Mouse (Mus musculus) adrenal gland, postnatal 25 days (tissue): ENCODE data around the gene Rabgef1. TPM values are rescaled to one million over a fixed set of nuclear protein-coding genes. Genes with fewer than 3 reads are reported as not detected.

Experiments
- DNase-seq: peaks from one replicate; pipeline ENCODE4 v3.0.0; 2021; ENCODE audit warnings: mixed read lengths
- long read RNA-seq: library from polyadenylated mRNA; stranded (forward); transcript quantifications from one replicate; pipeline ENCODE4 v2.0.0, GENCODE M21; 2021
- total RNA-seq: library from RNA; stranded (reverse); gene quantifications from 2 replicates; pipeline ENCODE4 v1.2.3, GENCODE M21; 2021

Rabgef1 gene
- total RNA-seq = 37.2 and 47.9 TPM in 2 replicates
- long read RNA-seq, transcript Rabgef1-203 (9 exons, 2,690 nt) = major isoform, 9 of 26 reads
- long read RNA-seq, partial matches to known transcripts = 3 of 26 reads
- long read RNA-seq, other reads (novel, unspliced or antisense) = 14 of 26 reads

DNA sequence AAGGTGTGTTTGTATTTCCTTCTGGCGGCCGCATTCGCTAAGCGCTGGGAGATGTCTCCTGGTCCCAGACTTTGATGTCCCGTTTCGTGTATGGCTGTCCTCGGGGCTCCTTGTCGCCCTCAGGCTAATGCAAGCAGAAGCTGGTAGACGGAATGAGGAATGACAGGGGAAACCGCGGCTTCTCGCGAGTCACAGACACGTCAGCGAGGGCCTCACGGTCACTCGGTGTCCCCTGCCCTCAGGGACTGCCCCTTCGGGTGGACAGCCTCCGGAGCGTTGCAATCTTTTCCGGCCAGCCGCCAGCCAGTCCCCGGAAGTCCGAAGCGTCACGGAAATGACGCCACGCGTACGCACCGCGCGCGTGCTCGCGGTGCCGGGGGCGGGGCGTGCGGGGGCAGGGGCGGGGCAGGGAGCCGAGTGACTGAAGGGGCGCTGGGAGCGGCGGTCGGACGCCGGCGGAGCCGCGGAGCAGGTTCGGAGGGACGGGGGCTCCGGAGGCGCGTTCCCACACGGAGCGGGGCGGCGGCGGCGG lies at the start of gene Rabgef1:
Rabgef1 (plus strand) TSS at position 376 of the 532 bp plus-strand sequence.
- peak; percentile 96 for DNase-seq

GRCm38 (mm10) chr5:130122355-130122754 lies 49.2 kb upstream of the Rabgef1 start:
- DNase-seq = no peak

DNA sequence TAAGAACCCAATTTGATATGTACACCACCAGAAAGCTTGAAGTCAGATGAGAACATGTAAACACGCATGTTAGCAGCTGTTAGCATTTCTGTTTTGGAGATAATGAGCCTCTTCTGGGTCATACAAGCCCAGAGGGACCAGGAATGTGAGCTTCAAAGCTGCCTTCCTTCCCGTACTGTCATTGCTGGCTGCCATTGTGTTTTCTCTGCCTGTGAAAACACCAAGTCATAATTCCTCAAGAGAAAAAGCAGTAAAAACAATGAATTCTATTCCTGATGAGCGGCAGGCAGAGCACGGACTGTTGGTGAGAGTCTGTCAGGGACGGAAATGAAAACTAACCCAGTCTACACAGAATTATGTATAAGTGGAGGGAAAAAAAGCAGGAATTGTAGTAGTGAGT lies 47.3 kb upstream of the Rabgef1 start:
- no peak for DNase-seq

DNA sequence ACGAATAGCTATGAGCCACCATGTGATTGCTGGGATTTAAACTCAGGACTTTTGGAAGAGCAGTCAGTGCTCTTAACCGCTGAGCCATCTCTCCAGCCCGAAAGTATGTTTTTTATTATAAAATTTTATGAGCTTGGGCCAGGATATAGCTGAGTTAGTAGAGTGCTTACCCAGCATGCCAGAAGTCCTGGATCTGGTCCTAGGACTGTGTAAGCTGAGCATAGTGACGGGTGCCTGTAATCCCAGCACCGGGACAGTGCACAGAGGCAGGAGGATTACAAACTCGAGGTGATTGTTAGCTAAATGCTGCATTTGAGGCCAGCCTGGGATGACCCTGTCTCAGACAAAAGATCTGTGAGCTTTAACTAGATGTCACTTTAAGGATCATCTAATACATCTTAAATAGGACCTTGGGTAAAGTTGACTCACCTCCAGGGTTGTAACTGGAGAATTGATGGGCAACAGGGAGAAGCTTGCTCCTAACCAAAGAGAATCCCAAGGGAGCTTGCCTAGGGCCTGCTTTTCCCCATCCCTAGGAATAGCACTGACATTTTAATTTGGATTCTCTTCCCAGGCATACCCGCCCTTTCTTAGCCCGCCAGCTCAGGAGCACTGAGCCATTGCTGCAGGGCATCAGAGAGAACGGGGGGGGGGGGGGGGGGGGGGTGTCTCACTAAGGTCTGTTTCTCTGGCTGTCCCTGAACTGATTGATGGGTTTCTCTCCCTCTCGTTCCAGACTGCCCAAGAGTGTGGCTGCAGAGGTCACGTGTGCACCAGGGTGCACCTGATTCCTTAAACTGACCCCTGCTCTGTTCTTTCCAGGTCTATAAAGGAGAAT lies 42.7 kb upstream of the Rabgef1 start:
- DNase-seq = no peak

GRCm38 (mm10) chr5:130129524-130129793 lies 42.1 kb upstream of the Rabgef1 start:
- no peak for DNase-seq

DNA sequence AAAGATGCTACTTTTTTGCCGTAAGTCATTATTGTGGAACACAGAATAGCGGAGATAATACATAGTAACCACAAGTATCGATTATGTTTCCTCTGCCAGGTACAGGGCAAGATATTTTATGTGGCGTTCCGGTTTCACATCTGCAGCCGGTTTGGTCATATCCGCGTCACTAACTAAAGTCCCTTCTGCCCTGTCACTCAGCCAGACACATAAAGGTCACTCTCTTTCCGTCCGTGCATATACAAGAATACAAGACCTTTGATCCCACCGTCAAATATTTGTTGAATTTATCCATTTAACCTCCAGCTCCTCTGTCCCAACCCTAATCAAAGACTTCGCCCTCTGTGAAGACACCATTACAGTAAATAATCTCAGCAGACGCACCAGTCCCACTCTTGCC lies 35.0 kb upstream of the Rabgef1 start:
- no peak for DNase-seq

GRCm38 (mm10) chr5:130139393-130139792 lies 32.2 kb upstream of the Rabgef1 start:
- peak; percentile 80 for DNase-seq

DNA sequence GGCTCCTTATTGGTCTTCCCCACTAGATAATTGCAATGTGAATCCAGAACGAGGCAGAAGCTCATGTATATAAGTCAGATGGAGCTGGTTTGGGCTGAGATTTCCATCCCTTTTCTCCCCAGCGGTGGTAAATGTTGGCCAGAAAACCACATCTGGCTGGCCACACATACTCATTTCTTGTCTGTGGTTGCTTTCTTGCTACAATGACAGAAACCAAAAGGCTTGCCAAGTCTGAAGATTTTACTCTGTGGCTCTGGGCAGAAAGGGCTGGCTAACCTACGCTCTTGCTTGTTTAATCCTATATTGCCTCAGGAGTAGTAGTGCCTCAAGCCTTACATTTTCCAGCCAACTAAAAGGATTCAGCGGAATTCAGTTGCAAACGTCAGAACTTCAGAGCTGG lies 30.5 kb upstream of the Rabgef1 start:
- no peak for DNase-seq

- DNase-seq = peak; percentile 22
Measured at GRCm38 (mm10) chr5:130142041-130142440, 29.6 kb upstream of the Rabgef1 start.

DNA sequence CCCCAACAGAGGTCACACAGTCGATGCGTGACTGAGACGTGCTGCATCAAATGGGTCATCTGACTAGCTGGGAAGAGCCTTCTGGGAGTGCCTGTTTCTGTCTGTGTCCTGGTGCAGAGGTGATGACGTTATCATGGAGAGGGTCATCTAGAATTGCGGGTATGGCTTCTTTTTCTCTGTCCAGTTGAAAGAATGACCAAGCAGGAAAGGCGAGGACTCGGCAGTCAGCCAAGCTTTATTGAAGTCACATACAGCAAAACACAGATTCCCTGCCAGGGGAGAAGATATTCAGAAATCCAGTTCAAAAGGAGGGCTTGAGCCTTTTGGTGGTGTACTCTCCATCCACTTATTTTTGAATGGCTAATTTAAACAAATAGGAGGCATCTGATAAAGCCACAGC lies 28.5 kb upstream of the Rabgef1 start:
- peak; percentile 35 for DNase-seq

DNA sequence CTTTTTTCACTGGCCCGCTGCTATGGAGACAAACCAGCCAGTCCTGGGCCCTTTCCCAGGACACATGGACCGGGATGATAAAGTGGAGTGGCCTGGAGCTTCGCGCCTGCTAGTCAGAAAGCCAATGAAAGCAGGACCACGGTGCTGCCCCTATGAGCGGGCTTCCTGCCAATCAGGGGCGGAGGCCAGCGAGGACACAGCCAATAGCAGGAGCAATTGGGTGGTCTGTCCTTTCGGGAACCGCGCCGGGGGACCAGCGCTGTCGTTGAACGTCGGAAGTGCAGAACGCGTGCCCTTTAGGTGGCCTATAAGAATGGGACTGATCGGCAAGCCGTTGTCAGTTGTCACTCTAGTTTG lies 27.6 kb upstream of the Rabgef1 start:
- DNase-seq = peak; percentile 86

GRCm38 (mm10) chr5:130144334-130145312 lies 27.0 kb upstream of the Rabgef1 start, which contains the start of gene Kctd7:
Kctd7 (plus strand) TSS chr5:130144861.
- DNase-seq = peak; percentile 93

DNA sequence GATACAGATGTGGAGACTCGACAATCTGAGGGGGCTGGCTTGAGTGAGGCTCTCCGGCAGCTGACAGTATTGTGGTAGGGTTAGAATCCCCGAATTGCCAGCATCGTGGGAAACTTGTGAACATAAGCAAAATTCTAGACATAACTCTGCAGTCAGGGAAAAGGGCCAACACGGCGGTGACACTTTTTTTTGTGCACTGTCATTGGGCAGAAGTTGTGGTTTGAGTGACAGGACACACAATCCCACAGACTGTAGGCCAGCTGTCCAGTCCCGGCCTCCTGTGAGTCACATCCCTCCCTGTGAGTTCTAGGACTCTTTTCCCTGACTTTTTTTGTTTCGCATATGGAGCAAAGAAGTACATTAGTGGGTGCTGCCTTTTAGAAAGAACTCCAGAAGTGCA lies 25.6 kb upstream of the Rabgef1 start:
- DNase-seq = peak; percentile 30

GRCm38 (mm10) chr5:130149726-130150310 lies 21.8 kb upstream of the Rabgef1 start:
- no peak for DNase-seq

DNA sequence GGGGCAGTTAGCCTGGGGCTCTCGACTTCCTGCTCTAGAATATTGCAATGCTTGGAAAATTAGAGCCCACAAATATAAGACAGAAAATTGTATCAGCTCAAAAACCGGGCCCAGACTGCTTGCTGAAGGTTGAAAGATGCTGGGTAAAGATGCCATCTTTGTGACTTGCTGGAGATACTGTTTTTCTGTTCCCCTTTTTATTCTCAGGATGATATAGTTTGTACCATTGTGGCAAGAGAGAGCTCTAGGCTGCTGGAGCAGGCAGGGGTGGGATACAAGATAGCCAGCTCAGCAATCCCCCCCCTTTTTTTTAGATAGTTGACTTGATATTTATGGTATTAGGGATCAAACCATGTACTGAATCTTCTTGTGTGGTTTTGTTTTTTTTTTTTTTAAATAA lies 17.3 kb upstream of the Rabgef1 start:
- DNase-seq = no peak

- no peak for DNase-seq
Measured at GRCm38 (mm10) chr5:130158545-130158944, 13.1 kb upstream of the Rabgef1 start.

GRCm38 (mm10) chr5:130159761-130160201 lies 11.8 kb upstream of the Rabgef1 start:
- no peak for DNase-seq

DNA sequence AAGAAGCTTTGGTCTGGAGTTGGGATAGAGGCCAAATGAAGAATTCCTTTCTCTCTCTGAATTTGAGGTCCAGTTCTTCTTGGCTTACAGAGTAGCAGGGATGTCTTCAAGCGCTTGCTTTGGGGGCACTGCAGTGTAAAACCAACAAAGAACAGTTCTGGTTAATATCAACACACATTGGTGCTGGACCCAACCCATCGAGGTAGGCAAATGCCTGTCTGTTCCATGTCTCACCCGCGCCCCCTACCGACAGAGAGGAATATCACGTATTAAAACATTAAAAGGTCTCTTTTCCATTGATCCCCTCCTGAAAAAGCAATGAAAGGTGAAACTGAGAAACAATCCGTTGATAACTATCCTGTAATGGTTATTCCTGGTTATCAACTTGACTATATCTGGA lies 7.9 kb upstream of the Rabgef1 start:
- DNase-seq = peak; percentile 87

GRCm38 (mm10) chr5:130165213-130165612 lies 6.4 kb upstream of the Rabgef1 start:
- no peak for DNase-seq

DNA sequence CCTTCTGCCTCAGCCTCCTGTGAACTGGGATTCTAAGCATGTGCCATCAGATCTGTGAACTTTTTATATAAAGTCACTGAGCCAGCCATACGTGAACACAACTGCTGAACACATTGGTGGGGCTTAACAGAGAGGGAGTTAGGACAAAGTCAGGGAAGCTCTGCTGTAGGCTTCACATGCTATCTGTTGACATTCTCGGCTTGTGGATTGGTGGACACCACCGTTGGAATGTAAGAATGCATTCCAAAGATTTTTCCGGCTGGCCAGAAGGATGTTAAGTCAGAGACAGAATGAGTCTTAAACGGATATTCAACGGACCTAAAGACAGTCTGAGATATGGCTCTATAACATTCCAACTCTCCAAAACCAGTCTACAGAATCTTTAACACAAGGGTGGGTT lies 2.5 kb upstream of the Rabgef1 start:
- DNase-seq = no peak

DNA sequence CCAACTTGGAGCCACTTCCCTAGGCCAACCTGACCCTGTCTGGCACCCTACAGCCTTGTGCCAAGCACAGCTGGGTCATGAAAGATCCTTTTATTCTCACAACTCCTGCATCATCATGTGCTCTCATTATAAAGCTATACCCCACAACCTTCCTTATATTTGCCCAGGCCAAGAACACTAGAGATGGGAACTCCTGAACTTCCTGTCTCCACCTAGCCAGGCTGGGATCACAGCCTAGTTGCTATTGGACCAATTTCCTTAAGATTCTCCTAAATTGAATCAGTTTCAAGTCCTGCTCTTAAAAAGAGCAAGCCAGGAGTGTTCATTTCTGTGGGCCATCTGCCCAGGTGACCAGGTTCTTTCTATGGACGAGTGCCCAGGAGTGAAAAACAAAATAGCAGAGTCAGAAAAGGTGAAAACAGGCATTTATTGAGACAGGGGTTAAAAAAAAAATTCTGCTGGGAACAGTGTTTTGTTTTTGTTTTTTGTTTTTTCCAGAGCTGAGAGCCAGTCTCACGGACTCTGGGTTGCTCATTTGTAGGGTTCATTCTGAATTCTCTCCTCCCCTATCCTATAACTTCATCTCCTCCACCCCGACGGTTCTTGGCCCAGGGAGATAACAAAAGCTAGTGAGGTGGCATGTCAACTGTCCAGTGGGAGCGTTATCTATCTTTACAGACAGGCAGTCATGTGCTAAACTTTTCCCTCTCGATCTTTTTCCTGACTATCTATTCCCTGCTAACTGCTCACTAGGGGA lies 754 bp upstream of the Rabgef1 start:
- no peak for DNase-seq
